Mouse (Mus musculus) ES-Bruce4 (cell line): ENCODE results near the gene Siah3.

Experiments
- CTCF ChIP-seq: IDR thresholded peaks from one replicate; pipeline ENCODE4 v1.8.1; 2011; ENCODE audit warnings: low read depth, low read length
- EP300 ChIP-seq: IDR thresholded peaks from 2 replicates; pipeline ENCODE4 v1.6.1; 2011; ENCODE audit warnings: low read depth, low read length; ENCODE audit not compliant: insufficient read depth
- POLR2A ChIP-seq: IDR thresholded peaks from one replicate; pipeline ENCODE4 v1.8.1; 2011; ENCODE audit warnings: low read length; ENCODE audit not compliant: insufficient read depth

DNA sequence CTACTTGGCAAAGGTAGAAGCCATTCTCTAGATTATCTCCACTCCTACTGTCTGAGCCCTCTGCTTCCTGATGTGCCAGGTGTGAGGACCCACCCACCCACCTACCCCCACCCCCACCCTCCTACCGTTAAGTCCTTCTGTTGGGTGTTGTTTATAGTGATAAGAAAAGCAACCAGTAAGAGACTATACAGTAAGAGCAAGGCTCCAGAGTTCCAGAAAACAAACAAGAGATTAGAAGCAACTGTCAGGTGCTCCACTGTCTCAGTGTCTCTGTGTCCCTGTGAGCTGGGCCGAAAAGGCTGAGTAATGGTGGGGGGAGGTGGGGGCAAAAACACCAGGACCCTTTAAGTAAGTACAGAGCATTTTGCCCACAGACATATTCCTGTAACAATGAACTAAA, 83.4 kb downstream of the Siah3 start:
- TF ChIP-seq CTCF (no peak), POLR2A (no peak), EP300 (no peak)
